Mouse (Mus musculus): ENCODE data around the gene Pex19. TPM values are rescaled to one million over a fixed set of nuclear protein-coding genes. Genes with fewer than 3 reads are reported as not detected.

The Pex19 gene
- polyA plus RNA-seq (2015; fragmentation: Nextera tagmentation; extraction: Ambion mirVana) = 165 and 168 TPM in 2 replicates

DNA sequence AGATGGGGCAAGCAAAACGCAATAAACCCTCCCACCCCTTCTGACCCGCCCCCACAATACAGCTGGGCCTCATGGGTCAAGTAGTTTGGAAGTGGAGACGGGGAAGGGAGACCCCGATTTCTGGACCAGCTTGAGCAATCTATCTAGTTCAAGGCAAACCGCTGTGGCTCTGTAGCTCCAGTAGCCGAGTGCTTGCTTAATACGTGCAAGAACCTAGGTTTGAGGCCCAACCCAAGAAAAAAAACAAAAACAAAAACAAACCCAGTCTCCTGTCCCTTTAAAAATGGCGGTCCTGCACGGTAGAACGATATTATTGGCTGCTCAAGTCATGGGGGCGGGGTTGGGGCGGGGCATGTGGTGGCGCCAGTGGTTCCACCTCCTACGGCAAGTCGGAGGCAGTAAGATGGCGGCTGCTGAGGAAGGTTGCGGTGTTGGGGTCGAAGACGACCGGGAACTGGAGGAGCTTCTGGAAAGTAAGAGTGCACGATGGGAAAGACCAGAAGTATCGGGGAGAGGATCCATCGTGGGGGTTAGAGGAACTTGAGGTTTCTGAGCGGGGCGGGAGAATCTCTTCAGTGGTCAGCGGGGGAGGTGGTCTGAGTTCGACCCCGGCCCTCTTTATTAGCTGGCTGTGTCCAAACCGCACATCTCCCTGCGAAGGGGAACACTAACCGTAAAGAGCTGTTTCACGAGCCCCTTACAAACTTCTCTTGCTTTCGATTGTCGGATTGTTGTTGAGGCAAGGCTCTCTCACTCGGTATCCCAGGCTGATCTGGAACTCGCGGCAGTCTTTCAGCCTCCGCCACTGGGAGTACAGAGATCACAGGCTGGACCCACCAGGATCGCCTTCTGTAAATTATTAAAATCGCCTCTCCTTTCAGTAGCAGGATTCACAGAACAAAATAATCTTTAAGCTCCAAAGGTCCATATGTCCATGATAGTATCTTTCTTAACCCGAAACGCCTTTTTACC, at the start of gene Pex19:
TSS of gene Pex19 (plus strand) at position 380 of the 972 bp plus-strand sequence.
- WGBS = 1% methylated on average over 42 of the region's 42 CpGs
- Histone ChIP-seq H3K4me1 (peaks cover 14% of the 10 kb centered on the region), H3K9me3 (no peaks in the 10 kb centered on the region), H3K36me3 (replicated peaks) (peaks cover 39% of the 10 kb centered on the region), H3K9ac (peak within 1 kb of the TSS; percentile 70), H3K27me3 (replicated peaks) (no peaks in the 10 kb centered on the region), H3K27ac (peak within 1 kb of the TSS; percentile 60), H3K4me3 (peak within 1 kb of the TSS; percentile 80), H3K4me2 (peak within 1 kb of the TSS; percentile 71)
- peak; percentile 97 for ATAC-seq (replicated peaks)

DNA sequence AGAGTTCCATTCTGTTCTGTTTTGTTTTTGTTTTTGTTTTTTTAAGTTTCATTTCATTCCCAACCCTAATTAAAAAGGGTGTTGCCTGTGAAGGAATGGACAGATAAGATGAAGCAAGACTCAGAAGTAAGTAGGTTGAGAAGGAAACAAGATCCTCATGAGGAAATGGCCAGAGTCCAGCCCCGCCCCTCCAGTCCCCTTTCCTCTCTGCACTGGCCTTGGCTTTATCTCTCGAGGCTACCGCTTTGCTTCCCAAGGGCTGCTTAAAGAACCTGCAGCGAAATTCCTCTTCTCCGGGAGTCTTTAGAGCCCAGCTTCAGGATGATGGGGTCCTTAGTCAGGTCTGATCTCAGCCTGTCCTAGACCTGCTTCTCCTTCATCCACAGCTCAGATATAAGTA, 48.6 kb upstream of the Pex19 start:
- Histone ChIP-seq H3K9ac (no peak overlapping the region), H3K36me3 (replicated peaks) (peaks cover 47% of the 10 kb centered on the region), H3K9me3 (no peaks in the 10 kb centered on the region), H3K4me3 (no peak overlapping the region), H3K27me3 (replicated peaks) (no peaks in the 10 kb centered on the region), H3K27ac (no peak overlapping the region), H3K4me1 (peaks cover 9% of the 10 kb centered on the region), H3K4me2 (no peak overlapping the region)
- no peak for ATAC-seq (replicated peaks)
- 82% methylated on average over 5 of the region's 5 CpGs for WGBS

DNA sequence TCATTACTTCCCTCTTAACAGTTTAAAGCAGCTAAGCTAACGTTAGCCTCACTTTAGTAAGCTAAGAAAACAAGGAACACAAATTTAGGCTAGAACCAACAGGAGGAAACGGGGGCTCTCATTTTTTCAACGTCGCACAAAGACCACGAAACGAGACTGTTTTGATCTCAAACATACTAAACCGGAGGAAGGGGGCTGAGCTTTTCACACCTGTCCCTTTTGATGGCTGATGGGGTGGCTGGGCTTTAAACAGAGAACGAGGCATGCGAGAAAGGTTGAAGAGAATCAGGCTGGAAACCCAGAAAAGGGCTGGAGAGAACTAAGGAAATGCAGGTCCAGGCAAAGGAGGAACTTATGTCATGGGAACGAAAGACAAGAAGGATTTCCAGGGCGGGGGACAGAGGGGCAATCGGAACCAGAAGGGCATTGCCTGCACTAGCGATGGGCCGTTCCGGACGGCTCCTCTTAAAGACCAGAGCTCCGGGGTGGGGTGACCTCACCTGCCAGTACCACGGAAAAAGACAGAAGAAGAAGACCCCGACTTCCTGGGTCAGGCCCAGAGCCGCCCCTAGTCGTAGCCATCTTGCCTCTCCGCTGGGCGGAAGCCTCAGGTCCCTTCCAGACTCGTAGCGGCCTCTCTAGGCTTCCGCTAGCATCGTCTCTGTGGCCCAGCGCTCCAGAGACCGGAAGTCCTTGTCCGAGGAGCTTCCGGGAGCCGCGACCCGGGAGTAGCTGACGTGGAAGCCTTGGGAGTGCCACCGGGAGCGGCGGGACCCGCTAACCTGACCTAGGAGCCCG, 44.3 kb upstream of the Pex19 start, which contains the start of the genes Copa and Ncstn:
TSS of gene Copa (plus strand) at position 429 of the 798 bp plus-strand sequence.
TSS of gene Ncstn (minus strand) at position 695 of the 798 bp plus-strand sequence.
- under 1% methylated on average over 40 of the region's 40 CpGs for WGBS
- Histone ChIP-seq H3K9me3 (no peaks in the 10 kb centered on the region), H3K36me3 (replicated peaks) (0 out of 2 replicates have a peak, but pooled peaks cover 23% of the 10 kb centered on the region)

DNA sequence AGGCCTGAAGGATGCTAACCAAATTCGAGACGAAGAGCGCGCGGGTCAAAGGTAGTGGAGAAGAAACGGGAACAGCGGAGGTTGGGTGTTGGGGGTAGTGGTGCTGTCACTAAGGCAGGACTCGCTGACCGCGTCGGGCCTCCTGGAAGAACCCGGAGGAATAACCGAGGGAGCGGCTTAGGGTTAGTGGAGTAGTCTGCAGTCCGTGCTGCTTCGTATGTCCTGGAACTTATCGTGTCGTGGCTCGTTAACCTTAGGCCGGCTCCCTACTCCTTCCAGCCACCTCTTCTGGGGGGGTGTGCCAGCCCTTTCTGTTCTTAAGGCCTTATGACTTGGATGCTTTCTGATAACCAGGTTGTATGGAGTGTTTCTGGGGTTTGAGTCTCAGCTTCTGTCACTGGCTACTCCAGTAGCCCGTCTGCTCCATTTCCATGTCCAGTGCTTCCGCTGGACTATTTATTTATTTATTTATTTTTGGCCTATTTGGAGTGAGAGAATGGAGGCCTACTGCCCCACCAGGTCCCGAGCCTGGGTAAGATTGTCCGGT, 43.6 kb upstream of the Pex19 start:
- Histone ChIP-seq H3K9ac (peak overlapping the region; percentile 86), H3K4me1 (peaks cover 31% of the 10 kb centered on the region), H3K4me2 (peak overlapping the region; percentile 67), H3K27me3 (replicated peaks) (no peaks in the 10 kb centered on the region), H3K36me3 (replicated peaks) (0 out of 2 replicates have a peak, but pooled peaks cover 18% of the 10 kb centered on the region), H3K27ac (peak overlapping the region; percentile 84), H3K4me3 (peak overlapping the region; percentile 81), H3K9me3 (no peaks in the 10 kb centered on the region)
- WGBS = 1% methylated on average over 24 of the region's 24 CpGs
- ATAC-seq (replicated peaks) = peak; percentile 85

More for the DNA sequence above, 44.3 kb upstream of the Pex19 start, which contains the start of the genes Copa and Ncstn:
- Histone ChIP-seq H3K9ac (peak within 1 kb of the TSS; percentile 86), H3K4me3 (peak within 1 kb of the TSS; percentile 81), H3K4me1 (peaks cover 31% of the 10 kb centered on the region), H3K27ac (peak within 1 kb of the TSS; percentile 84), H3K4me2 (peak within 1 kb of the TSS; percentile 67), H3K27me3 (replicated peaks) (no peaks in the 10 kb centered on the region)
- ATAC-seq (replicated peaks) = peak; percentile 99

DNA sequence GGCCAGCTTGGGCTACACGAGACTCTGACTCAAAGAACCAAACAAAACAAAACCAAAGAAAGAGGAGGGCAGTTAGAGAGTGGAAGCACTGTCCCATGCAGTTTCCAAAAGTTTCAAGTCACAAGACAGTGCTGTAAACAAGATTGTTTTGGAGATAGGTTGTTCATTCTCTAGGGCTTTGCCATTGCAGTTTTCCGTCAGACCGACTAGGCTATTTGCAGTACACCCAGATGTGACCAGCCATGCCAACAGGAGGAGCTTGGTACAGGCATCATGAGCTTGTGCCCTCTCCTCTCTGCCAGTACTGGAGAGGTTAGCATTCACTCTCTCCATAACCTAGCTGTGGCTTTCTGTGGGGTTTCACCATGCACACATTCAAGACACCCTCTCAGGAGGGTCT, 33.0 kb upstream of the Pex19 start:
- 55% methylated on average over 3 of the region's 3 CpGs for WGBS
- no peak for ATAC-seq (replicated peaks)

DNA sequence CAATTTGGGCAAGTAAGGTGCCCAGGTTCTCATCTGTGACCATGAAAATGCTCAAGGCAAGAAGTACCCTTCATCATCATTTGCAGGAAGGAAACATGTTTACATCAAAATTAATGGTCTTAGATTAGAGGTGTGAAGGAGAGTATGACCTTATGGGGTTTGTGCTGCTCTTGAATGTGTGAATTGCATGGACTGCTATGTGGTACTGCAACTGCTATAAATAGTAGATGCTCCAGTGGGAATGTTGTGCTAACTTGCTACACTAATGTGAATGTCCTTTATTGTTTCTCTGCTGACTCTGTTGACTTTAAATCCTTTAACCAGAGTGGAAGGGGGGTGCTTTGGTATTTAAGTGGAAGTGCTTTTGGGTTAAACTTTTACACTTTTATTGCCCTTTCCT, 32.3 kb upstream of the Pex19 start:
- H3K27ac ChIP-seq = no peak overlapping the region
- no peaks in the 10 kb centered on the region for H3K27me3 ChIP-seq (replicated peaks)
- no peak overlapping the region for H3K4me3 ChIP-seq
- no peak for ATAC-seq (replicated peaks)
- H3K9ac ChIP-seq = no peak overlapping the region
- H3K36me3 ChIP-seq (replicated peaks) = peaks cover 52% of the 10 kb centered on the region
- H3K4me1 ChIP-seq = no peaks in the 10 kb centered on the region
- H3K4me2 ChIP-seq = no peak overlapping the region
- no peaks in the 10 kb centered on the region for H3K9me3 ChIP-seq

More for the DNA sequence above, 33.0 kb upstream of the Pex19 start:
- no peak overlapping the region for H3K4me3 ChIP-seq
- H3K9ac ChIP-seq = no peak overlapping the region
- H3K27ac ChIP-seq = no peak overlapping the region
- H3K9me3 ChIP-seq = no peaks in the 10 kb centered on the region
- no peaks in the 10 kb centered on the region for H3K27me3 ChIP-seq (replicated peaks)
- H3K36me3 ChIP-seq (replicated peaks) = peaks cover 57% of the 10 kb centered on the region
- no peaks in the 10 kb centered on the region for H3K4me1 ChIP-seq
- no peak overlapping the region for H3K4me2 ChIP-seq

DNA sequence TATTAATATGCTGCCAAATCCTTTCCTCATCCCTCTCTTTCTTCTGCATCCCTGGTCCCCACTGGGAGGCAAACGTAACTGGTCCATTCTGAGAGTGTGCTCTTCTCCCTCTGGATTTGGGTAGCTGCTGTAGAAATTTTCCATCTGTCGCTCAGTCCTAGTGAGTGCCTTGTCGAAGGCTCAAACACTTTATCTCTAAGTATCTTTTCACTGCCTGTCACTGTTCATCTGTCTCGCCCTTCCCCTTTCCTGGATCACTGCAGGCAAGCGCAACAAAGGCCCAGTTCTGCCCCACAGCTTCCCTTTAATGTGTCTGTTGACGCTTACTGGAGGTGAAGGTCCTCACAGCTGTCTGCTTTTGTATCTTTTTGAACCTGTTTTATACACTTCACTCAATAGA, 31.4 kb upstream of the Pex19 start:
- 30% methylated on average over 6 of the region's 6 CpGs for WGBS
- no peak overlapping the region for H3K4me3 ChIP-seq
- H3K4me1 ChIP-seq = no peaks in the 10 kb centered on the region
- no peak overlapping the region for H3K27ac ChIP-seq
- H3K27me3 ChIP-seq (replicated peaks) = no peaks in the 10 kb centered on the region
- no peaks in the 10 kb centered on the region for H3K9me3 ChIP-seq
- H3K9ac ChIP-seq = no peak overlapping the region
- peaks cover 51% of the 10 kb centered on the region for H3K36me3 ChIP-seq (replicated peaks)
- H3K4me2 ChIP-seq = no peak overlapping the region
- peak; percentile 73; the same call in 1 of the 2 replicates for ATAC-seq (replicated peaks)

DNA sequence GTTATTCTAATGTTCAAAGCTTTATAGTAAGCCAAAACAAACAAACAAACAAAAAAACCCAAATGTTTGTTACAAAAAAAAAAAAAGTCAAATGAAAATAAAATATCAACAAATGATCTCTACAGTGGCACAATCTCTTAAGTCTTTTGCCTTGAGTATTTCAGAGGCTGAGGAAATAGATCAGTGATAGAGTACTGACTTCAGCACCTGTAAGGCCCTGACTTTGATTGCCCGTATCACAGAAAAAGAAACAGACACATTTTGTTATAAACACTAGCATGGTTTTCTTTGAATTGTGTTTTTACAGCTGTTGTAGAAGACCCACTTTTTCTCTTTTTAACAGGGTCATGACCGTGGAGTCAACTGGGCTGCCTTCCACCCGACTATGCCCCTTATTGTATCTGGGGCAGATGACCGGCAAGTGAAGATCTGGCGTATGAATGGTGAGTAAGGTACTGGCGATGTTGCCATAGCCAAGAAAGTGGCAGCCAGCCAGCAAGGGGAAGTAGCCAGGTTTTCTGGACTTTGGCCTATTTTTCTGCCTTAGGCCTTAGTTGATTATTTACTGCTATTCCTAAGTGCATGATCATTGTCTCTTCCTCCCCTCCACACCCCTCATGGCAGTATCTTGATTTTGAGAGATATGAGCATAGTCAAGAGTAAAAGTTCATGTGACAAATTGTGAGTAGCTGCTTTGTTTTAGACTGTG, 27.1 kb upstream of the Pex19 start:
- no peak overlapping the region for H3K9ac ChIP-seq
- WGBS = 86% methylated on average over 6 of the region's 6 CpGs
- no peaks in the 10 kb centered on the region for H3K4me1 ChIP-seq
- H3K36me3 ChIP-seq (replicated peaks) = peaks cover 59% of the 10 kb centered on the region
- ATAC-seq (replicated peaks) = no peak
- H3K4me2 ChIP-seq = no peak overlapping the region
- no peaks in the 10 kb centered on the region for H3K27me3 ChIP-seq (replicated peaks)
- H3K9me3 ChIP-seq = no peaks in the 10 kb centered on the region
- H3K4me3 ChIP-seq = no peak overlapping the region
- H3K27ac ChIP-seq = no peak overlapping the region

DNA sequence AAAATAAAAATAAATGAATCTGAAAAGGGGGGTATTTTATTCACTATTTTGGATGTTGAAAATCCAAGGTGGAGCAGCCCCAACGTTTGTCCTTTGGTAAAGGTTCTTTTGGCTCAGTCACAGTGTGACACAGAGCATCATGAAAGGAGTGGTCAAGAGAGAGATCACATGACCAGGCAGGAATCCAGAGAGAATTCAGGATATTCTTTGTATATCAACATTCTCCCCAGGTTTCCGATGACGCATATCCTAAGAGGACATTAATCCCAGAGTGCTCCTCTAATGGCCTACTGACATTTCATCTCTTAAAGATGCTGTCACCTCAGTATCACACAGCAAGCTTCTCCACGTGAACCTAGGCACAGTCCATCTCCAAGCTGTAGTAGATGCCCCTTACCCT, 22.9 kb upstream of the Pex19 start:
- Histone ChIP-seq H3K27me3 (replicated peaks) (no peaks in the 10 kb centered on the region), H3K4me3 (no peak overlapping the region), H3K4me1 (no peaks in the 10 kb centered on the region), H3K4me2 (no peak overlapping the region), H3K27ac (no peak overlapping the region), H3K36me3 (replicated peaks) (peaks cover 81% of the 10 kb centered on the region), H3K9ac (no peak overlapping the region), H3K9me3 (no peaks in the 10 kb centered on the region)
- ATAC-seq (replicated peaks) = no peak
- 90% methylated on average over 4 of the region's 4 CpGs for WGBS

DNA sequence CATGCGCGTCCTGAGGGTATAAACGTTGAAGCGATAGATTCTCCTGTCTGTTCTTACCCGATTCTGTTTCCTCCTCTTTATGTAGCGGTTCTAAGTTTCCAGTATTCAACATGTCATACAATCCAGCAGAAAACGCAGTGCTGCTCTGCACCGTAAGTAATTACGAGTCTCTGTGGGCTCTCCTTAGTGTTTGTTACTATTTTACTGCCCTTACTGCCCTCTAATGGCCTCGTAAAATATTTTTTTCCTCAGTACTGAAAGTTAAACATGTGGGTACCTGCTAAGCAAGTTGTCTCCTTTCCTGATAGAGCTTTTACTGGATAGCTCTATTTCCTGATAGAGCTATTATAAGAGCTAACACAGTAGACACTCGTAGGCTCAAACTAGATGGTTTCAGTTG, 21.5 kb upstream of the Pex19 start:
- H3K9ac ChIP-seq = no peak overlapping the region
- H3K36me3 ChIP-seq (replicated peaks) = peaks cover 87% of the 10 kb centered on the region
- no peaks in the 10 kb centered on the region for H3K4me1 ChIP-seq
- no peak for ATAC-seq (replicated peaks)
- no peak overlapping the region for H3K27ac ChIP-seq
- H3K4me3 ChIP-seq = no peak overlapping the region
- H3K9me3 ChIP-seq = no peaks in the 10 kb centered on the region
- no peak overlapping the region for H3K4me2 ChIP-seq
- WGBS = 80% methylated on average over 11 of the region's 11 CpGs
- H3K27me3 ChIP-seq (replicated peaks) = no peaks in the 10 kb centered on the region

DNA sequence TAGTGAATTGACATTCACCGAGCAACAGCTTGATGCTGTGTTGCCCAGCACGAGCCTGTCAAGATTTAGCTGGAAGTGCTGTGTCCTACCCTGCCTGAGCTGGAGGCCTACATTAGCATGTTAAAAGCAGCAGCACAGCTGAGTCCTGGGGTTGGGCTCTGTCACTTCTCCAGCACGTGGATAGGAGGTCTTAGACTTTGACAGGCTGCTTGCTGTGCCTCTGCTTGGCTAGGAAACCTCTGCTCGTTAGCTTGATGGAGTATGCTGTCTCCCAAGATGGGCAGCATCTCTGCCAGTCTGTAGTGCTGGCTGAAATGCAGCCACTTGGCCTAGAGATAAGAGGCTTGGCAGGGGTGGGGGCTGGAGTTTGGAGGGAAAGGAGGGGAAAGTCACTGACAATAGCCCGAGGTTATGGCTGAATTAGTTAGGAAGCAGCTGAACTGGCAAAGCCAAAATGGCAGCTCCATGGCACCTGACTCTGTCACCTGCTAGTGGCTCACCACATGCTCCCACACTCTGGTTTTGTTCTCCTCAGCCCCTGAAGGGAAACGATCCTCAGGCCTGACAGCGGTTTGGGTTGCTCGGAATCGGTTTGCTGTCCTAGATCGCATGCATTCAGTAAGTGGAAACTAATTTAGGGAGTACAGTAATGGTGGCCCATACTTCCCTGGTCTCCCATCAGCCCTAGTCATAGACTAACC, 18.6 kb upstream of the Pex19 start:
- H3K36me3 ChIP-seq (replicated peaks) = peaks cover 90% of the 10 kb centered on the region
- H3K4me3 ChIP-seq = no peak overlapping the region
- no peak overlapping the region for H3K9ac ChIP-seq
- peak; percentile 76 for ATAC-seq (replicated peaks)
- no peak overlapping the region for H3K27ac ChIP-seq
- no peaks in the 10 kb centered on the region for H3K9me3 ChIP-seq
- H3K4me2 ChIP-seq = no peak overlapping the region
- H3K27me3 ChIP-seq (replicated peaks) = no peaks in the 10 kb centered on the region
- WGBS = 65% methylated on average over 10 of the region's 10 CpGs
- H3K4me1 ChIP-seq = no peaks in the 10 kb centered on the region

All from midbrain, embryonic 15.5 days (tissue).